Mouse (Mus musculus): ENCODE data around the gene Grsf1. TPM values are rescaled to one million over a fixed set of nuclear protein-coding genes. Genes with fewer than 3 reads are reported as not detected.

Grsf1 gene
- 100 to 1,000 TPM; 115 to 129 TPM for total RNA-seq (2021)
- long read RNA-seq, experiment 1, transcript Grsf1-201 (10 exons, 2,538 nt), result major isoform, 39 of 56 reads
- long read RNA-seq, experiment 1, partial matches to known transcripts, result 10 of 56 reads
- long read RNA-seq, experiment 1, other reads (novel, unspliced or antisense), result 3 of 56 reads
- long read RNA-seq, experiment 2, transcript Grsf1-202 (10 exons, 2,286 nt), result minor isoform, 13 of 98 reads
- long read RNA-seq, experiment 2, transcript Grsf1-201 (10 exons, 2,538 nt), result major isoform, 57 of 98 reads
- long read RNA-seq, experiment 2, partial matches to known transcripts, result 12 of 98 reads
- long read RNA-seq, experiment 2, other reads (novel, unspliced or antisense), result 16 of 98 reads

- intact Hi-C loops (cut with DNase I), result loop anchor here (5.0 kb wide), 2 partner anchors 47 to 113 kb away; partner anchors contain the start of gene Mob1b
Measured at GRCm38 (mm10) chr5:88675443-88676387, at the start of gene Grsf1. Grsf1 (minus strand) TSS chr5:88676171.

DNA sequence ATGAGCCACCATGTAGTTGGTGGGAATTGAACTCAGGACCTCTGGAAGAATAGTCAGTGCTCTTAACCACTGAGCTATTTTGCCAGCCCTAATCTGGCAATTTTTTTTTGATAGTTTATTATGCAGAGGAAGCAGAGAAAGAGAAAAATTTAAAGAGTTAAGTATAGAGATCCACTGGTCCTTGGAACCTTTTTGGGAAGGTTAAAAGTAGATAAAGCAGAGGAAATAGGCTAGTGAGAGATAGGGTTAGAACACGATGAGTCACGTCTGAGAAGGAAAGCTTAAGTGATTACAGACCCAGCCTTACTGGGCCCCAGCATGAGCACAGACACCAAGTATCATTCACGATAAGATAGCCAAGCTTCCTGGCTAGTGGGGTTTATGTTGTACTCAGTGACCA is 48.1 kb upstream of the Grsf1 start:
- intact Hi-C loops (cut with DNase I), result loop anchor here (5.0 kb wide), 2 partner anchors 38 to 47 kb away; partner anchors contain the start of genes Dck and Grsf1
- DNase-seq, result no peak

More at GRCm38 (mm10) chr5:88675443-88676387, at the start of gene Grsf1:
- peak; percentile 79 to 84 for DNase-seq

DNA sequence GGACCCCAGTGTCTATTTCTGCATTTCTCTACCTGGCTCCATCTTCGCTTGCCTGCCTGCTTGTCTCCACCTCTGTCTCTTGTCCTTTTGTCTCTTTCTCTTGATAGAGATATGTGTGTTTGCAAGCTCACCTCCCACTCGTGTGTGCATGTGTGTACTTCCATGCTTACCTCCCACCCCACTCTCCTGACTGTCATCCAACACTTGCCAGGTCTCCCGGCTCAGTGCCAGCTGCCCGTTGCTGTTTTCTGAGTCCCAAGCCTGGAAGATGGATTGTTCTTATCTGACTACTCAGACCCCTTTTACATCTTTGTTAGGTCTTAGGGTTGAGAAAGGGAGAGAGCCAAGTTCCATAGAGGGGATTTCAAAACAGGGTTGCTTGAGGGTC is 46.2 kb upstream of the Grsf1 start:
- intact Hi-C loops (cut with DNase I), result loop anchor here (5.0 kb wide), 2 partner anchors 40 to 45 kb away; partner anchors contain the start of genes Dck and Grsf1
- no peak for DNase-seq

GRCm38 (mm10) chr5:88721565-88722212 is 45.7 kb upstream of the Grsf1 start:
- intact Hi-C loops (cut with DNase I), result loop anchor here (5.0 kb wide), 2 partner anchors 41 to 44 kb away; partner anchors contain the start of genes Dck and Grsf1
- peak in 1 of 2 experiments; percentile 32 for DNase-seq

GRCm38 (mm10) chr5:88721003-88721475 is 45.1 kb upstream of the Grsf1 start:
- intact Hi-C loops (cut with DNase I), result loop anchor here (5.0 kb wide), 2 partner anchors 41 to 44 kb away; partner anchors contain the start of genes Dck and Grsf1
- no peak for DNase-seq

GRCm38 (mm10) chr5:88720116-88721002 is 44.4 kb upstream of the Grsf1 start, which contains the start of gene Mob1b:
Mob1b (plus strand) TSS chr5:88720855.
- intact Hi-C loops (cut with DNase I), result loop anchor here (5.0 kb wide), 2 partner anchors 42 to 43 kb away; partner anchors contain the start of genes Dck and Grsf1
- peak; percentile 98 for DNase-seq

DNA sequence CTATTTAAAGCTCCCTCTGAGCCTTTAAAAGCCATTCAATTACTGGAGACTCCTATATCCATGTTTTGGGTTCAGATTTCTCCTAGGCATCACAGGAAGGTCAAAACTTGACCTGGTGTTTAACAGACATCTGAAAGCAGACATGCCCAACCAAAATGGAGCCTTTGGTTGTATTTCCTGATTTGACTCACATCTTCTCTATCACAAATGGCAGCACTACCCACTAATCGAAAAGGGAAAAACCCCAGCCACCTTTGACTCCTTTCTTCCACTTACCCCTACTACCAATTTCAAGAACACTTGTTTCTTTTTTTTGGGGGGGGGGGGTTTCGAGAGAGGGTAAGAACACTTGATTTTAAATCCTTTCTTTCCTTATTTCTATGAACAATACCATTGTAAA is 41.0 kb upstream of the Grsf1 start:
- no peak for DNase-seq
- intact Hi-C loops (cut with DNase I), result no loop called here

DNA sequence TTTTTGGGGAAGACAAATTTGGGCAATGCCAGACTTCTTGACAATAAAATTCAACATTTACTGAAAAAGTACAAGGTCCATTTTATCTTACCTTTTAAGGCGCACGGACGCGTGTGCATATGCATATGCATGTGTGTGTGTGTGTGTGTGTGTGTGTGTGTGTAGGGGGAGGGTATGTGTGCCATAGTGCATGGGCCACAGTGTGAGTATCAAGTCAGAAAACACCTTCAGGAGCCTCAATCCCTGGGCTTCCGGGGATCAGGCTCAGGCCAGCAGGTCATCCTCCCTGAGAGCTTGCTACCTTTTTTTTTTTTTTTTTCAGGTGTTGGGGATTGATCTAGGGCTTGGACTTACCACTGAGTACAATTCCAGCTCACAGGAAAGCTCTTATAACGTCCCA is 36.4 kb upstream of the Grsf1 start:
- intact Hi-C loops (cut with DNase I), result no loop called here

GRCm38 (mm10) chr5:88711618-88712224 is 35.8 kb upstream of the Grsf1 start:
- intact Hi-C loops (cut with DNase I), result no loop called here
- no peak for DNase-seq

More for the DNA sequence above, 36.4 kb upstream of the Grsf1 start:
- DNase-seq, result no peak

DNA sequence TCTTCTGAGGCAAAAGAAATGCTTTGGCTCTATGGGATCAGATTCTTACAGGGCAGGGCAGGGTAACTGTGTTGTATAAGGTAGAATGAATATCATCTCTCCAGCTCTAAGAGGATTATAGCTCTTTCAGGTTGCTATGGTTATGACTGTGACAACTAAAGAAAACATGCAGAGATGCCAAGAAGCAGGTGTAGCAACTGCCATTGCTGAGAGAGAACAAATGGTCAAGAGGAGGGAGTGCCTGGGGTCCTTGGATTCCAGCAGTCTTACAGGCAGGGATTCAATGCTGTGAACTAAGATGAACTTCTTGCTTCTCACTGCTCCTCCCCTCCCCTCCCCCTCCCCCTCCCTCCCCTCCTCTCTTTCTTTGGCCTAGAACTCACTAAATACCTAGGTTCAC is 35.2 kb upstream of the Grsf1 start:
- no peak for DNase-seq
- intact Hi-C loops (cut with DNase I), result no loop called here

DNA sequence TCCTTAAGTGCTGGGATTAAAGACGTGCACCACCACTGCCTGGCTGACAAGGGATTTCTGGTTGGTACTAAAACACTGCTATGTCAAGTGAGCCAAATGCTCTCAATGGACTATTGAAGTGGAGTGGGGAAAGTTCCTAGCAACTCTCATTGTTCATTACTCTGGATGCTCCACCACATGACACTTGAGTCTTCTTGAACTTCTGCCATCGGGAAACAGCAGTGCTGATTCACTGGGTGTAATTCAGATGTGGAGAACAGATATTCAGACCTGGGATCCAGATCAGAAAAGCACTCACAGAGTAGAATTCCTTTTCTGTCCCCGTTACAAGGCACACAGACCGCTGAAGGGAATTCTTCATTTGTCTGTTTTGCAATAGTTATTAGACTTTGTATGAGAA is 27.6 kb upstream of the Grsf1 start:
- DNase-seq, result no peak
- intact Hi-C loops (cut with DNase I), result no loop called here

- intact Hi-C loops (cut with DNase I), result no loop called here
- DNase-seq, result no peak
Measured at GRCm38 (mm10) chr5:88702041-88702440, 26.1 kb upstream of the Grsf1 start.

DNA sequence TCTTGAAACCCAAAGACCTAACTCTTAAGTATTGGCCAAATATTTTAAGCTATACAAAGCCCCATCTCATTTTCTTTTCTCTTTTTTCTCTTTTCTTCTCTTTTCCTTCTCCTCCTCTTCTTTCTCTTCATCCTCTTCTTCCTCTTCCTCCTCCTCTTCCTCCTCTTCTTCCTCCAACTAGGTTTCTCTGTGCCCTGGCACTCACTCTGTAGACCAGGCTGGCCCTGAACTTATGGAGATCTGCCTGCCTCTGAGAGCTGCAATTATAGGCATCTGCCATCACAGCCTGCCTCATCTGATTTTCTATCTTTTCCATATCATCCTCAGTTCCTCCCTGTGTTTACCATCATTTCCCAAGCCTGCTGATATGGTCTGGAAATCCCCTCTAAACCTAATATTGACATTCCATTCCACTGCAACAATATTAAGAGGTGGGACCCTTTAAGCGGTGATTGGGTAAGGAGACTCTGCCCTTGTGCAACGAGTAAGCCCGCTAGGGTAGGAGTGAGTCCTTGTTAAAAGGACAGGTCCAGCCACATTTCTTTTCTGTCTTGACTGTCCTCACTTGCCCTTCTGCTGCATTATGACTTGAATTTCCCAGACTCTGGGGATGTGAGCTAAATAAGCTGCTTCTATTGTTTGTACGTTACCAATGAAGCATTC is 23.4 kb upstream of the Grsf1 start:
- intact Hi-C loops (cut with DNase I), result no loop called here

GRCm38 (mm10) chr5:88697291-88697690 is 21.3 kb upstream of the Grsf1 start:
- no peak for DNase-seq
- intact Hi-C loops (cut with DNase I), result no loop called here

More for the DNA sequence above, 23.4 kb upstream of the Grsf1 start:
- DNase-seq, result no peak

DNA sequence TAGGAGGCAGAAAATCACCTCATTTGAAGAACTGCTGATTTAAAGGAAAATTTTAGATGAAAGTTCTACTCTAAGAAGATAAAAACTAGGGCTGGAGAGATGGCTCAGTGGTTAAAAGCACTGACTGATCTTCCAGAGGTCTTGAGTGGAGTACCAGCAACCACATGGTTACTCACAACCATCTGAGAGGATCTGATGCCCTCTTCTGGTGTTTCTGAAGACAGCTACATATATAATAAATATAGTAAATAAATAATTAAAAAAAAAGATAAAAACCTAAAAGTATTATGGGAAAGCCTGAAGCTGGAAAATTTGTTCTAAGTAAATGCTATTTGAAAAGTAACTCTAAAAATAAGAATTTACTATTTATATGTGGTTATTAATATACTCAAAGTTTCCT is 17.1 kb upstream of the Grsf1 start:
- intact Hi-C loops (cut with DNase I), result no loop called here
- no peak for DNase-seq

DNA sequence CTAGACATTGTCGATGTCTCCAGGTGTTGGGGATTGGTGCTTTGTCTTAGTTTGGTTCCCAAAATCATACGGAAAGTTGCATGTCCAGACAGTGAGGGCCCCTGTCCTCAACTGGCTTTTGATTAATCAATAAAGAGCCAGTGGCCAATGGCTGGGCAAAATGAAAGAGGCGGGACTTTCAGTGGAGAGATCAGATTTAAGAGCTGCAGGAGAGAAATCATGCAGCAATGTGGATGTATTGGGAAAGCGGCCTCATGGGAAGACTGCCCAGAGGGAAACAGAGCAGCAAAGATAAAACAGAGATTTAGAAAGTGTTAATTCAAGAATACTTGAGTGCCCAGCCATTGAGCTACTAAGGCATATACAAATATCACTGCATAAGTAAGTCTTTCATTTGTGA is 16.6 kb upstream of the Grsf1 start:
- intact Hi-C loops (cut with DNase I), result no loop called here
- no peak for DNase-seq

DNA sequence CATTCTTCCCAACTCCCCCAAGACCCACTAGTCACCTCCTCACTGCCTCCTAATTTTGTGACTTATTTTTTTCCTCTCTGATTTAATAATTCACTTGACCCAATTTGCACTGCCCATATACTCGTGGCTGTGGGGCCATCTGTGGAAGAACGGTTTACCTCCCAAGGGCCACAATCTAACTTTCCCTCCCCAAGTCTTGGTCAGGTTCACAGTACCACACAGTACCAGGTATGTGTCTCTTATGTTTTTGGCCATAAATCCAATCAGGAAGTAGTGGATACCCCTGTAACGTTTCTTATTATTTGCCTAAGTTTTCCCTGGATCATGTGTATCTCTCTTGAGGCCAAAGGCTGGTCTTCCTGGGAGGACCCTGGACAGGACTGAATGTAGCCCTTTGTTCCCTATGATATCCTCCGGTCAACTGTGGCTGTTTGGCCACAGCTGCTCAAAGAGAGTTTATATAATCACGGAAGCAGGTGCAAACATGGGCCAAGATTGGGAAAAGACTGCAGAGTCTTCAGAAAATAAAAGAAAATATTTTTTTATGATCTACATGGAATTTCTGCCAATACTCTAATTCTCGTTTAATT is 15.6 kb upstream of the Grsf1 start:
- intact Hi-C loops (cut with DNase I), result no loop called here
- DNase-seq, result no peak
